Mouse (Mus musculus): Measurements from ENCODE around the gene Mylpf. TPM values are rescaled to one million over a fixed set of nuclear protein-coding genes. Genes with fewer than 3 reads are reported as not detected.

Gene Mylpf
- total and polyA plus RNA-seq, 2 experiments = 0.71 to 8.6 TPM

GRCm38 (mm10) chr7:127231826-127232621 is 23.3 kb downstream of the Mylpf start:
- TF ChIP-seq CTCF (IDR thresholded peaks at IDR 0.05; ENCODE audit: low read depth, low read length) = no peak
- TF ChIP-seq POLR2A (IDR thresholded peaks at IDR 0.05; ENCODE audit: extremely low read depth, insufficient read depth, low read length) = no peak
- 39% methylated on average over 20 of the region's 20 CpGs for WGBS
- Histone ChIP-seq H3K4me3 (ENCODE audit: insufficient read depth, low read depth, low read length) (peak overlapping the region; percentile 88), H3K9ac (ENCODE audit: low read depth, low read length) (peak overlapping the region; percentile 1), H3K27me3 (ENCODE audit: control insufficient read depth, insufficient read depth, low read length) (no peaks in the 10 kb centered on the region), H3K27ac (replicated peaks; ENCODE audit: insufficient read depth, low read depth, low read length) (peak overlapping the region; percentile 68; the same call in 1 of the 2 replicates), H3K79me2 (ENCODE audit: control insufficient read depth, insufficient read depth, low read length) (peaks cover 4% of the 10 kb centered on the region; the same call in 1 of the 2 replicates), H3K4me1 (ENCODE audit: control insufficient read depth, insufficient read depth, low read length) (peaks cover 9% of the 10 kb centered on the region; the same call in 1 of the 2 replicates), H3K36me3 (ENCODE audit: control insufficient read depth, insufficient read depth, low read length) (peaks cover 6% of the 10 kb centered on the region; the same call in 1 of the 2 replicates)
- DNase-seq (ENCODE audit: extremely low read depth, low read depth, low spot score) = no peak

- Histone ChIP-seq H3K4me1 (ENCODE audit: control insufficient read depth, insufficient read depth, low read length) (peaks cover 9% of the 10 kb centered on the region; the same call in 1 of the 2 replicates), H3K27ac (replicated peaks; ENCODE audit: insufficient read depth, low read depth, low read length) (peak within 1 kb of the TSS; percentile 92), H3K36me3 (ENCODE audit: control insufficient read depth, insufficient read depth, low read length) (peaks cover 6% of the 10 kb centered on the region; the same call in 1 of the 2 replicates), H3K4me3 (ENCODE audit: insufficient read depth, low read depth, low read length) (peak within 1 kb of the TSS; percentile 88), H3K9ac (ENCODE audit: low read depth, low read length) (peak within 1 kb of the TSS; percentile 87), H3K27me3 (ENCODE audit: control insufficient read depth, insufficient read depth, low read length) (no peaks in the 10 kb centered on the region), H3K79me2 (ENCODE audit: control insufficient read depth, insufficient read depth, low read length) (peaks cover 4% of the 10 kb centered on the region; the same call in 1 of the 2 replicates)
- WGBS = under 1% methylated on average over 64 of the region's 64 CpGs
- peak; percentile 74 for DNase-seq (ENCODE audit: extremely low read depth, low read depth, low spot score)
- TF ChIP-seq CTCF (IDR thresholded peaks at IDR 0.05; ENCODE audit: low read depth, low read length) (no peak), POLR2A (IDR thresholded peaks at IDR 0.05; ENCODE audit: extremely low read depth, insufficient read depth, low read length) (peak; percentile 45; the same call in 1 of the 2 replicates)
Measured at GRCm38 (mm10) chr7:127232622-127233367, 24.1 kb downstream of the Mylpf start, which contains the start of the genes Zfp553 and Sept1. Gene Zfp553, plus strand, starts transcription at chr7:127233061. Gene Sept1, minus strand, starts transcription at chr7:127233130.

DNA sequence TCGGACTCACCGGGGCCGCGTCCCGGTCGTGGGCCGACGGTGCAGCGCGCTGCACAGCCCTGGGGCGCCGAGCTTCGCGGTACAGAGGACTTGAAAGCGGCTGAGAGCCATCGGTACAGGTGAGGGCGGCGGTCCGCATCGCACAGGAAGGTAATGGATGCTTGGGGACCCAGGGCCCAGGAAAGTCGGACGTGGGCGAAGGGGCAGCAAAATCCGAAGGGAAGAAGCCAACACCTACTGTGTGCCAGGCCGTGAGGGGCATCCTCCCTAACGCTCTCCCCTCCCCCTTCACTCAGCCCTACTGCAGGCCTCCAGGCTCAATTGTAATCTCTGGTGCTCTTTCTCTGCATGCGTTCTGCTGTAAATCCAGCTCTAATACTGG is 24.7 kb downstream of the Mylpf start:
- peaks cover 9% of the 10 kb centered on the region; the same call in 1 of the 2 replicates for H3K4me1 ChIP-seq (ENCODE audit: control insufficient read depth, insufficient read depth, low read length)
- peak overlapping the region; percentile 87 for H3K9ac ChIP-seq (ENCODE audit: low read depth, low read length)
- peak overlapping the region; percentile 92 for H3K27ac ChIP-seq (replicated peaks; ENCODE audit: insufficient read depth, low read depth, low read length)
- DNase-seq (ENCODE audit: extremely low read depth, low read depth, low spot score) = peak; percentile 28
- no peaks in the 10 kb centered on the region for H3K27me3 ChIP-seq (ENCODE audit: control insufficient read depth, insufficient read depth, low read length)
- under 1% methylated on average over 27 of the region's 27 CpGs for WGBS
- H3K79me2 ChIP-seq (ENCODE audit: control insufficient read depth, insufficient read depth, low read length) = peaks cover 4% of the 10 kb centered on the region; the same call in 1 of the 2 replicates
- peak overlapping the region; percentile 88 for H3K4me3 ChIP-seq (ENCODE audit: insufficient read depth, low read depth, low read length)
- H3K36me3 ChIP-seq (ENCODE audit: control insufficient read depth, insufficient read depth, low read length) = peaks cover 6% of the 10 kb centered on the region; the same call in 1 of the 2 replicates
- TF ChIP-seq CTCF (IDR thresholded peaks at IDR 0.05; ENCODE audit: low read depth, low read length) (no peak), POLR2A (IDR thresholded peaks at IDR 0.05; ENCODE audit: extremely low read depth, insufficient read depth, low read length) (no peak)

GRCm38 (mm10) chr7:127233765-127234164 is 25.1 kb downstream of the Mylpf start:
- TF ChIP-seq CTCF (IDR thresholded peaks at IDR 0.05; ENCODE audit: low read depth, low read length) (no peak), POLR2A (IDR thresholded peaks at IDR 0.05; ENCODE audit: extremely low read depth, insufficient read depth, low read length) (no peak)
- Histone ChIP-seq H3K4me3 (ENCODE audit: insufficient read depth, low read depth, low read length) (0 out of 2 replicates have a peak overlapping the region, but pooled peaks have one; percentile 88), H3K79me2 (ENCODE audit: control insufficient read depth, insufficient read depth, low read length) (peaks cover 4% of the 10 kb centered on the region; the same call in 1 of the 2 replicates), H3K27me3 (ENCODE audit: control insufficient read depth, insufficient read depth, low read length) (no peaks in the 10 kb centered on the region), H3K9ac (ENCODE audit: low read depth, low read length) (peak overlapping the region; percentile 27; the same call in 1 of the 2 replicates), H3K4me1 (ENCODE audit: control insufficient read depth, insufficient read depth, low read length) (peaks cover 9% of the 10 kb centered on the region; the same call in 1 of the 2 replicates), H3K36me3 (ENCODE audit: control insufficient read depth, insufficient read depth, low read length) (peaks cover 6% of the 10 kb centered on the region; the same call in 1 of the 2 replicates), H3K27ac (replicated peaks; ENCODE audit: insufficient read depth, low read depth, low read length) (no peak overlapping the region)
- WGBS = 12% methylated on average over 9 of the region's 9 CpGs
- DNase-seq (ENCODE audit: extremely low read depth, low read depth, low spot score) = no peak

- Histone ChIP-seq H3K27me3 (ENCODE audit: control insufficient read depth, insufficient read depth, low read length) (no peaks in the 10 kb centered on the region), H3K4me3 (ENCODE audit: insufficient read depth, low read depth, low read length) (no peak overlapping the region), H3K4me1 (ENCODE audit: control insufficient read depth, insufficient read depth, low read length) (peaks cover 9% of the 10 kb centered on the region; the same call in 1 of the 2 replicates), H3K79me2 (ENCODE audit: control insufficient read depth, insufficient read depth, low read length) (peaks cover 4% of the 10 kb centered on the region; the same call in 1 of the 2 replicates), H3K9ac (ENCODE audit: low read depth, low read length) (no peak overlapping the region), H3K36me3 (ENCODE audit: control insufficient read depth, insufficient read depth, low read length) (peaks cover 6% of the 10 kb centered on the region; the same call in 1 of the 2 replicates), H3K27ac (replicated peaks; ENCODE audit: insufficient read depth, low read depth, low read length) (no peak overlapping the region)
- 69% methylated on average over 2 of the region's 2 CpGs for WGBS
- TF ChIP-seq CTCF (IDR thresholded peaks at IDR 0.05; ENCODE audit: low read depth, low read length) (no peak), POLR2A (IDR thresholded peaks at IDR 0.05; ENCODE audit: extremely low read depth, insufficient read depth, low read length) (no peak)
- peak; percentile 37 for DNase-seq (ENCODE audit: extremely low read depth, low read depth, low spot score)
Measured at GRCm38 (mm10) chr7:127234777-127235176, 26.1 kb downstream of the Mylpf start.
